Mouse (Mus musculus) liver, adult 2 months (tissue): ENCODE measurements at regions not wholly inside any gene's neighbourhood (a gene's known extent, or its start where the extent isn't known, plus 50 kb on each side); places are given as distances from the start of the nearest gene placed in this dataset.

Experiments
- DNase-seq: peaks from one replicate; pipeline ENCODE4 v3.0.0-alpha.2; 2011; ENCODE audit warnings: low read depth, low spot score; ENCODE audit errors: extremely low read depth
- H3K27ac ChIP-seq: fragments of 200-500 bp; replicated peaks from 2 replicates; pipeline ENCODE4 v1.5.1; 2012; ENCODE audit warnings: low read depth, mild to moderate bottlenecking, control low read depth, inconsistent platforms, low read length; ENCODE audit not compliant: insufficient read depth
- H3K27me3 ChIP-seq: fragments of 200-500 bp; 2 replicates; pipeline ENCODE4 v1.6.1; 2012; ENCODE audit warnings: mild to moderate bottlenecking, moderate library complexity, low read length, inconsistent platforms; ENCODE audit not compliant: control insufficient read depth, insufficient read depth
- H3K36me3 ChIP-seq: fragments of 200-500 bp; 2 replicates; pipeline ENCODE4 v1.6.1; 2012; ENCODE audit warnings: low read length, inconsistent platforms; ENCODE audit not compliant: control insufficient read depth, insufficient read depth
- H3K4me1 ChIP-seq: fragments of 200-500 bp; 2 replicates; pipeline ENCODE4 v1.6.1; 2011; ENCODE audit warnings: low read length; ENCODE audit not compliant: control insufficient read depth, insufficient read depth
- H3K4me3 ChIP-seq: fragments of 200-500 bp; 2 replicates; pipeline ENCODE4 v1.5.1; 2011; ENCODE audit warnings: low read depth, mild to moderate bottlenecking, control low read depth, low read length, moderate library complexity; ENCODE audit not compliant: insufficient read depth
- H3K79me2 ChIP-seq: fragments of 200-500 bp; 2 replicates; pipeline ENCODE4 v1.6.1; 2012; ENCODE audit warnings: inconsistent platforms, mild to moderate bottlenecking, low read length, moderate library complexity; ENCODE audit not compliant: control insufficient read depth, insufficient read depth
- H3K9ac ChIP-seq: fragments of 200-500 bp; 2 replicates; pipeline ENCODE4 v1.6.1; 2012; ENCODE audit warnings: low read depth, mild to moderate bottlenecking, control low read depth, inconsistent platforms, low read length
- CTCF ChIP-seq: fragments of 200-500 bp; IDR thresholded peaks from 2 replicates; pipeline ENCODE4 v1.5.1; 2011; ENCODE audit warnings: low read depth, low read length, control low read depth
- POLR2A ChIP-seq: fragments of 200-500 bp; IDR thresholded peaks from 2 replicates; pipeline ENCODE4 v1.6.1; 2011; ENCODE audit warnings: low read length, control low read depth; ENCODE audit not compliant: insufficient read depth; ENCODE audit errors: extremely low read depth
- WGBS: fragments of 180-500 bp; shearing (Covaris S2); methylation state at CpG from one replicate; pipeline ENCODE4 v1.1.7; 2018; 5-methylcytosine and 5-hydroxymethylcytosine counted together

DNA sequence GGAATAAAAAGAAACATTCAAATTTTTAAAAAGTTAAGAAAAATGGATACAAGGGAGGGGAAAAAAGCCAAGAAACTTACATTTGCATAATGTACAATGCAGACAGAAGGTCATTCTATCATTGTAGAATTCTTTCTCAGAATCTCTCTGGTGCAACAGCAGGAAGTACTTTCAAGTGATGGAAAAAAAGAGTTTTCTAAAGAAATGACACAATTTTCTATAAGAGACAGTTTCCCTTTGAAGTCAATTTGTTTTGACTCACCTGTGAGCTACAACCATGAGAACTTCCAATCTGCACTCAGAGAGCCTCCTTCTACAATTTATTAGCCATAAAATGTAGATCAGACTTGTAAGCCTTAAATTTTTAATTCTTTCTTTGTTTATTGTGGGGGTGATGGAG, 181.6 kb upstream of the Trib2 start:
- H3K4me3 ChIP-seq = no peak overlapping the region
- no peaks in the 10 kb centered on the region for H3K79me2 ChIP-seq
- no peak for TF ChIP-seq POLR2A
- TF ChIP-seq CTCF = no peak
- H3K4me1 ChIP-seq = no peaks in the 10 kb centered on the region
- no peaks in the 10 kb centered on the region for H3K36me3 ChIP-seq
- H3K27ac ChIP-seq = no peak overlapping the region
- no peaks in the 10 kb centered on the region for H3K27me3 ChIP-seq
- no peak overlapping the region for H3K9ac ChIP-seq
- no peak for DNase-seq

- TF ChIP-seq CTCF (no peak), POLR2A (no peak)
- no peaks in the 10 kb centered on the region for H3K4me1 ChIP-seq
- no peak for DNase-seq
- no peaks in the 10 kb centered on the region for H3K27me3 ChIP-seq
- 77% methylated on average over 3 of the region's 3 CpGs for WGBS
- no peak overlapping the region for H3K9ac ChIP-seq
- no peaks in the 10 kb centered on the region for H3K36me3 ChIP-seq
- H3K79me2 ChIP-seq = no peaks in the 10 kb centered on the region
- no peak overlapping the region for H3K27ac ChIP-seq
- no peak overlapping the region for H3K4me3 ChIP-seq
Observed at GRCm38 (mm10) chr12:15993866-15994265, 177.1 kb upstream of the Trib2 start.

GRCm38 (mm10) chr12:15986351-15986750, 169.6 kb upstream of the Trib2 start:
- Histone ChIP-seq H3K9ac (no peak overlapping the region), H3K4me3 (no peak overlapping the region), H3K79me2 (no peaks in the 10 kb centered on the region), H3K4me1 (no peaks in the 10 kb centered on the region), H3K27ac (no peak overlapping the region), H3K27me3 (no peaks in the 10 kb centered on the region), H3K36me3 (no peaks in the 10 kb centered on the region)
- TF ChIP-seq CTCF = no peak
- TF ChIP-seq POLR2A = no peak
- DNase-seq = no peak

DNA sequence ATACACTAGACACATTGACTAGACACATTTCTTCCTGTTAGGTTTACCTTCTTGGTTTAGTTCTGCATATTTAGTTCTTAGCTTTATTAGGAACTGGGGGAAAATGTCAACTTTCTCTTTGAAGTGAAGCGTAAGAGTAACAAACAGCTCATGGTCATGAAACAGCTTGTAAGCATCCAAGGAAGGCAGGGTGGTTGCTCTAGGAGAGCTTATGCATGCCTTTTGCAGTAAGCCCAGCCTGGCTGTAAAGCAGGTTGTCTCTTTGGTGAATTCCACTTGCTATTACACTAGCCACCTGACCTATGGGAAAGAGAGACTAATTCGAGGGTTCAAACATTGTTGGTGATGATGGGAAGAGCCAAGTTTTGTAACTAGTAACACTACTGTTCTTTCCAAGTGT, 168.9 kb upstream of the Trib2 start:
- no peak for TF ChIP-seq POLR2A
- TF ChIP-seq CTCF = no peak
- Histone ChIP-seq H3K4me3 (no peak overlapping the region), H3K27ac (no peak overlapping the region), H3K79me2 (no peaks in the 10 kb centered on the region), H3K4me1 (no peaks in the 10 kb centered on the region), H3K36me3 (no peaks in the 10 kb centered on the region), H3K27me3 (no peaks in the 10 kb centered on the region), H3K9ac (no peak overlapping the region)
- WGBS = 81% methylated on average over 2 of the region's 2 CpGs
- no peak for DNase-seq

GRCm38 (mm10) chr12:15983591-15984300, 167.0 kb upstream of the Trib2 start:
- H3K79me2 ChIP-seq = no peaks in the 10 kb centered on the region
- WGBS = 75% methylated on average over 11 of the region's 11 CpGs
- TF ChIP-seq CTCF = no peak
- TF ChIP-seq POLR2A = no peak
- no peaks in the 10 kb centered on the region for H3K27me3 ChIP-seq
- H3K9ac ChIP-seq = no peak overlapping the region
- no peaks in the 10 kb centered on the region for H3K4me1 ChIP-seq
- no peak overlapping the region for H3K4me3 ChIP-seq
- H3K36me3 ChIP-seq = no peaks in the 10 kb centered on the region
- no peak overlapping the region for H3K27ac ChIP-seq
- no peak for DNase-seq

GRCm38 (mm10) chr12:15981741-15982140, 165.0 kb upstream of the Trib2 start:
- WGBS = 63% methylated on average over 1 of the region's 1 CpGs

More at GRCm38 (mm10) chr12:15981741-15982140, 165.0 kb upstream of the Trib2 start:
- no peak overlapping the region for H3K27ac ChIP-seq
- no peaks in the 10 kb centered on the region for H3K79me2 ChIP-seq
- no peaks in the 10 kb centered on the region for H3K4me1 ChIP-seq
- H3K4me3 ChIP-seq = no peak overlapping the region
- no peak for DNase-seq
- H3K36me3 ChIP-seq = no peaks in the 10 kb centered on the region
- H3K9ac ChIP-seq = no peak overlapping the region
- TF ChIP-seq POLR2A = no peak
- no peak for TF ChIP-seq CTCF
- no peaks in the 10 kb centered on the region for H3K27me3 ChIP-seq
